Mouse (Mus musculus) hindbrain, postnatal 0 days (tissue): ENCODE results near the gene Epas1. TPM values are rescaled to one million over a fixed set of nuclear protein-coding genes. Genes with fewer than 3 reads are reported as not detected.

Source experiments
- ATAC-seq: fragments of 200-750 bp; cut with Nextera tagmentation; 2 replicates; pipeline ENCODE4 v1.8.0; 2017; ENCODE audit warnings: mild to moderate bottlenecking, moderate TSS enrichment, moderate library complexity
- DNase-seq: peaks from one replicate; pipeline ENCODE4 v3.0.0-alpha.2; 2015; ENCODE audit warnings: low spot score
- H3K27ac ChIP-seq: fragments of 300-500 bp; sonication (generic); 2 replicates; pipeline ENCODE4 v1.5.1; 2014; ENCODE audit warnings: mild to moderate bottlenecking
- H3K27me3 ChIP-seq: fragments of 300-500 bp; sonication (generic); 2 replicates; pipeline ENCODE4 v1.6.1; 2014; ENCODE audit warnings: low read length, mixed read lengths; ENCODE audit not compliant: insufficient read depth
- H3K36me3 ChIP-seq: fragments of 300-500 bp; sonication (generic); 2 replicates; pipeline ENCODE4 v1.6.1; 2014; ENCODE audit warnings: low read length, mixed read lengths; ENCODE audit not compliant: insufficient read depth
- H3K4me1 ChIP-seq: fragments of 300-500 bp; sonication (generic); 2 replicates; pipeline ENCODE4 v1.6.1; 2014; ENCODE audit warnings: antibody characterized with exemption, low read length, mixed read lengths; ENCODE audit not compliant: insufficient read depth
- H3K4me2 ChIP-seq: fragments of 300-500 bp; sonication (generic); 2 replicates; pipeline ENCODE4 v1.6.1; 2014; ENCODE audit warnings: low read depth, mild to moderate bottlenecking, low read length, moderate library complexity, mixed read lengths
- H3K4me3 ChIP-seq: fragments of 300-500 bp; sonication (generic); 2 replicates; pipeline ENCODE4 v1.5.1; 2014; ENCODE audit warnings: low read length
- H3K9ac ChIP-seq: fragments of 300-500 bp; sonication (generic); replicated peaks from 2 replicates; pipeline ENCODE4 v1.6.1; 2014; ENCODE audit warnings: mild to moderate bottlenecking, low read length, moderate library complexity, mixed read lengths
- H3K9me3 ChIP-seq: fragments of 300-500 bp; sonication (generic); 2 replicates; pipeline ENCODE4 v1.6.1; 2016; ENCODE audit warnings: low read length, mixed read lengths
- CTCF ChIP-seq: IDR thresholded peaks from 2 replicates; pipeline ENCODE4 v1.5.1; 2016; ENCODE audit warnings: antibody characterized with exemption, control low read depth, low read depth
- WGBS: fragments of 180-500 bp; shearing (Covaris S2); extraction: QIAGEN DNeasy Blood & Tissue Kit; methylation state at CpG from one replicate; pipeline ENCODE4 v1.1.7; 2014; 5-methylcytosine and 5-hydroxymethylcytosine counted together
- polyA plus RNA-seq: library from polyadenylated mRNA; unstranded; fragments of >200 nt; fragmentation: Nextera tagmentation; extraction: Ambion mirVana; gene quantifications from 2 replicates; pipeline ENCODE4 v1.2.1, GENCODE M21; 2015
- total RNA-seq: library from RNA; depleted of rRNA; stranded (reverse); fragments of >200 nt; gene quantifications from 2 replicates; pipeline ENCODE4 v1.2.3, GENCODE M21; 2014

The Epas1 gene
- total and polyA plus RNA-seq, 2 experiments from 2014 or later = 5.6 to 16.7 TPM

DNA sequence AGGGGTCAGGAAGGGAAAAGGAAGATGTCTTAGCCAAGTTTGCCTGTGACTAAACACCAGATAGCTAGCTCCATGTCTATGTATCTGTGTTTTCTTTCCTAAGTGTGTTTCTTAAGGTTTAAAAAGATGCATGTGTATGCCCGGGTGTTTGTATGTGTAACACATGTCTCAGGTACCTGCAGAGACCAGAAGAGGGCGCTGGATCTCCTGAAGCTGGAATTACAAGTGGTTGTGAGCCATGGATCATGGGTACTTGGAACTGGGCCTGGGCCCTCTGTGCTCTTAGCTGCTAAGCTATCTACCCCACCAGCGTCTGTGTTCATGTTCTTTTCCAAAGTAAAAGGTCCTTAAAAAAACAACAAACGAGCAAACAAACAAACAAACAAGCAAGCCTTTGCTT, 12.9 kb downstream of the Epas1 start:
- Histone ChIP-seq H3K36me3 (no peaks in the 10 kb centered on the region), H3K4me2 (no peak overlapping the region), H3K9me3 (no peaks in the 10 kb centered on the region), H3K4me1 (no peaks in the 10 kb centered on the region), H3K27ac (no peak overlapping the region), H3K4me3 (no peak overlapping the region), H3K9ac (no peak overlapping the region), H3K27me3 (no peaks in the 10 kb centered on the region)
- 0 out of 2 replicates have a peak, but pooled peaks have one; percentile 18 for TF ChIP-seq CTCF
- DNase-seq (no peak), ATAC-seq (no peak)
- 86% methylated on average over 4 of the region's 4 CpGs for WGBS

DNA sequence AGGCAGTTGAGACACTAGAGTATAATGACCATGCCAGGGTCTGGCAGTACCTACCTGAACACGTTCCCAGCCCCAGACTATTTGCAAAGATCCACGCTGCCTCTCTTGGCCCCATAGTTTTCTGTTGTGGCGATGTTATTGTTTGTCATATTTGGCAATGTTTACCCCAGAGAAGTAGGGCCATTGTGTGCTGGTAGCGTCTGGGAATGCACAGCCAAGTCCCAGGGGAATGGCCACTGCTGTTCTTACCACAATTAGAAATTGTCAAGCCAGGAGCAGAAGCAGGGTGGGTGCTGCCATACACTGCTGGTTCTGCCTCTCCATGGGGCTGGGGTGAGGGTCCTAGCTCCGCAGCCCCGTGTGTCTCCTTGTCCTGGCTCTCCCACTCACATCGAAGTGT, 15.1 kb downstream of the Epas1 start:
- Histone ChIP-seq H3K27ac (no peak overlapping the region), H3K9me3 (no peaks in the 10 kb centered on the region), H3K27me3 (no peaks in the 10 kb centered on the region), H3K9ac (no peak overlapping the region), H3K4me2 (no peak overlapping the region), H3K36me3 (no peaks in the 10 kb centered on the region), H3K4me3 (no peak overlapping the region), H3K4me1 (0 out of 2 replicates have a peak, but pooled peaks cover 6% of the 10 kb centered on the region)
- TF ChIP-seq CTCF = no peak
- DNase-seq (no peak), ATAC-seq (no peak)
- WGBS = 70% methylated on average over 7 of the region's 7 CpGs

DNA sequence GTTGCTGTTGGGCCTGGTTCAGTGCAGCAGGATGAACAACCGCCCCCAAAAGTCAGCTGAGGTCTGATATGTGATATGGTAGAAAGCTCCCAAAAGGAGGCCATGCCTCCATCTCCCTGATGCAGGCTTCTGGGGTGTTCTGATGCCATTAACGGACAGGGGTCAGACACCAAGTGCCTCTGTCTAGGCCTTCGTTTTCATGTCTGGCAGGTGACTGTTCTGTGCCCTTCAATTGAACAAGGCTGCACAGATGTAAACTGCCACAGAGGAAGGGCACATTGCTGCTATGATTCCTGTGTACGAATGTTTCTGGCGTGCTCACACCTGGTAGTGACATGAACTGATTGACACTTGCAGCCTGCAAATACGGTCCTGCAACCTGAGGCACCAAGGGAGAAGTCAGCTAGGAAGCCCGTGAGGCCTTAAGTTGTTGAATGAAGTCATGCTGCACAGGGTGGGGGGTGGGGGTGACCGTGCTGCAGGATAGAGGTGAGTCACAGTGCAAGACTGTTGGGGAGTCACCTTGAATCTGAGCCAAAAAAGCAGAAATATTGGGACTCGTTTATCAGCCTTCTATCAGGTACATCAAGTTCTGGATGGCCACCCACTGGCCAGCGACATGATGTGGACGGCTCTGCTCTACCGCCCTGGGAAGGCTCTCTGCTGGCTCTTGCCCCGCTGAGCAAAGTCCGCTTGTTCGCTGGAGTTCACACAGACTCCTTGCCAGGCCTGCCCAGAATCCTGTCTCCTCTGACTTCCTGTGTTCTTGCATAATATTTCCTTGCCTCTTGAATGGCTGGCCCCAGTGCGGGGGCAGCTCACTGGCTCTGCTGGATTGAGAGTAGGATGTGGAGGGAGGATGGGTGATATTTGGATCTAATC, 16.1 kb downstream of the Epas1 start:
- no peak for TF ChIP-seq CTCF
- no peak overlapping the region for H3K4me3 ChIP-seq
- H3K4me1 ChIP-seq = 0 out of 2 replicates have a peak, but pooled peaks cover 6% of the 10 kb centered on the region
- no peaks in the 10 kb centered on the region for H3K36me3 ChIP-seq
- H3K4me2 ChIP-seq = no peak overlapping the region
- no peak for DNase-seq
- no peak overlapping the region for H3K9ac ChIP-seq
- H3K9me3 ChIP-seq = no peaks in the 10 kb centered on the region
- peak; percentile 55; the same call in 1 of the 2 replicates for ATAC-seq
- no peak overlapping the region for H3K27ac ChIP-seq
- H3K27me3 ChIP-seq = no peaks in the 10 kb centered on the region
- 71% methylated on average over 16 of the region's 16 CpGs for WGBS

DNA sequence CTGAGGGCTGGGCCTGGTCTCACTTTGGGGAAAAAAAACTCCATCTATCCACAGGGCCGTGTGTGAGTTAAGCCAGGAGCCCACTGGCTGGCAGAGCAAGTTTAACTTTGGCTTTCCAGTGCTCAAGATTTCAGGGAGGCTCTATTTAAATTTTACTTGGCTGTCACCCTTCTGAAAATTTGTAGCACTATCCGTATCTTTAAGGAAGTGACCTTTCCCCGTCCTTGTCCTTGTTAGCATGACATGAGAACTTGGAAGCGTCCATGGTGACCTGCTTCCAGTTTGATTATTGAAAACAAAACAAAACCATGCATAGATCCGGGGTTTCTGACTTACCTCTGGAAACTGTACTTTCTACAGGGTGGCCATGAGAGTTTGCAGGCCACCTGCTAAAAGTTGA, 17.3 kb downstream of the Epas1 start:
- WGBS = 79% methylated on average over 5 of the region's 5 CpGs
- TF ChIP-seq CTCF = no peak
- H3K36me3 ChIP-seq = no peaks in the 10 kb centered on the region
- no peak overlapping the region for H3K9ac ChIP-seq
- no peaks in the 10 kb centered on the region for H3K9me3 ChIP-seq
- DNase-seq (no peak), ATAC-seq (no peak)
- no peak overlapping the region for H3K27ac ChIP-seq
- no peaks in the 10 kb centered on the region for H3K27me3 ChIP-seq
- H3K4me1 ChIP-seq = 0 out of 2 replicates have a peak, but pooled peaks cover 6% of the 10 kb centered on the region
- H3K4me3 ChIP-seq = no peak overlapping the region
- H3K4me2 ChIP-seq = no peak overlapping the region

DNA sequence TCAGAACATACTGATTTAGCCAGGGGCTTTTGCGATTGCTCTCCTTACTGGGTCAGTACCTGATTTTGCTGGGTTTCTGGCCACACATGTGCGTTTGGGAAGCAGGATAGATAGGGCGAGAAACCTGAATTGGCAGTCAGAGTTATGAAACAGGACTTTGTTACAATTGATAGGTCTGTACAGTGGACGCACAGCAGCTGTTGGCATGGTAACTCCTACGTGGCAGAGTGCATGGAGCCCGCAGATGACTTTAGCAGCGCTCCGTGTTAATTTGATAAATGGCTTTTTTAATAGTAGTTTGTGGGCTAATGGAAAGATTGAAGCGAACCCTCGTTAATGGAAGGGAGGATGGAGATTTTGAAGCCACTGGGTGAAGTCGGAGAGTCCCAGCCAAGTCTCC, 18.5 kb downstream of the Epas1 start:
- no peak for ATAC-seq
- no peaks in the 10 kb centered on the region for H3K27me3 ChIP-seq
- H3K4me2 ChIP-seq = no peak overlapping the region
- H3K36me3 ChIP-seq = no peaks in the 10 kb centered on the region
- H3K9me3 ChIP-seq = no peaks in the 10 kb centered on the region
- no peak for TF ChIP-seq CTCF
- no peak overlapping the region for H3K9ac ChIP-seq
- no peak overlapping the region for H3K4me3 ChIP-seq
- peak; percentile 38 for DNase-seq
- WGBS = 43% methylated on average over 11 of the region's 11 CpGs
- H3K4me1 ChIP-seq = 0 out of 2 replicates have a peak, but pooled peaks cover 6% of the 10 kb centered on the region
- no peak overlapping the region for H3K27ac ChIP-seq

DNA sequence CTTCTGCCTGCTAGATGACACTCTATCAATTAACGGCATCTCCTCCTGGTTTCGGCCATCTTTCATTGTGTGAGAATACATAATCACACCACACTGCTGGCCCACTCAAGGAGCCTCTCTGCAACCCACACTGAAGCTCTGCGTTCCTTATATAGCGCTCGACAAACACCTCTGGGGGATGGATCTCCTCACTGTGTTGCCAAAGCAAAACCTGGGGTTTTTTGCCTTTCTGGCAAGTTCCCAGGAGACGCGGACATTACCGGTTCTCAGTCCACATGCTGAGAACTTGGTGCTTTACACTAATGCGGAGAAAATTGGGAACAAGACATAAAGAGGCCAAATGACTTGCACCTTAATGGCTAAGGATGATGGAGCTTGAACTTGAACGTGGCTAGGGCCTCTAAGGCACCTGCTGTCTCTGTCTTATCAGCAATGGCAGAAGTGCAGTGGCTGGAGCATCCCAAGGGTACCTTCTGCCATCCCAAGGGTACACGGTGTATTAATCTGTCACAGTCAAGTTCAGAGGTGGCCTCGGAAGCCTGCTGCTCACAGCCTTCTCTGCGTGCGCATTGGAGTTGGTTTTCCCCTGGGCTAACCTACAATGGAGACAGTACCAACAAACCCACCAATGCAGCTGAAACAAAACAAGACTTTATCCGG, 19.6 kb downstream of the Epas1 start:
- Histone ChIP-seq H3K27ac (no peak overlapping the region), H3K9me3 (no peaks in the 10 kb centered on the region), H3K4me3 (no peak overlapping the region), H3K4me1 (0 out of 2 replicates have a peak, but pooled peaks cover 6% of the 10 kb centered on the region), H3K36me3 (no peaks in the 10 kb centered on the region), H3K9ac (no peak overlapping the region), H3K27me3 (no peaks in the 10 kb centered on the region), H3K4me2 (no peak overlapping the region)
- TF ChIP-seq CTCF = no peak
- ATAC-seq (no peak), DNase-seq (no peak)
- WGBS = 83% methylated on average over 15 of the region's 15 CpGs
